Mouse (Mus musculus): ENCODE measurements around the gene Klhl22. TPM values are rescaled to one million over a fixed set of nuclear protein-coding genes. Genes with fewer than 3 reads are reported as not detected.

Klhl22 gene
- polyA plus RNA-seq, 1 experiment, result 107 TPM

GRCm38 (mm10) chr16:17801777-17802455, 42.5 kb downstream of the Klhl22 start:
- Histone ChIP-seq H3ac (ENCODE audit: control insufficient read depth, insufficient read length) (no peak overlapping the region), H3K79me2 (ENCODE audit: control insufficient read depth, insufficient read depth) (peaks cover 26% of the 10 kb centered on the region), H3K27me3 (ENCODE audit: control insufficient read depth, insufficient read depth, insufficient read length) (no peaks in the 10 kb centered on the region), H3K4me3 (no peak overlapping the region), H3K4me2 (ENCODE audit: low read depth) (no peak overlapping the region), H3K36me3 (ENCODE audit: control insufficient read depth, insufficient read depth) (peaks cover 4% of the 10 kb centered on the region)
- TF ChIP-seq SRF (IDR thresholded peaks at IDR 0.05; ENCODE audit: control insufficient read depth, insufficient read length, low read depth) (no peak), POLR2AphosphoS2 (IDR thresholded peaks at IDR 0.05; ENCODE audit: insufficient read length, low read depth) (no peak), TCF12 (IDR thresholded peaks at IDR 0.05; ENCODE audit: insufficient read depth, poor library complexity, severe bottlenecking) (no peak), MYOD1 (IDR thresholded peaks at IDR 0.05; ENCODE audit: control insufficient read depth in 1 of 3, insufficient read length in 2 of 3, low read depth in 2 of 3) (no peak), E2F4 (IDR thresholded peaks at IDR 0.05; ENCODE audit: insufficient read depth) (no peak), TCF3 (IDR thresholded peaks at IDR 0.05; ENCODE audit: insufficient read length, low read depth) (no peak), USF1 (IDR thresholded peaks at IDR 0.05; ENCODE audit: low read depth) (no peak), CEBPB (IDR thresholded peaks at IDR 0.05; ENCODE audit: insufficient read depth, poor library complexity, severe bottlenecking) (no peak), MAX (IDR thresholded peaks at IDR 0.05; ENCODE audit: low read depth) (no peak), POLR2A (IDR thresholded peaks at IDR 0.05; ENCODE audit: insufficient read length, low read depth) (no peak), REST (IDR thresholded peaks at IDR 0.05; ENCODE audit: insufficient read depth, insufficient read length) (no peak)

GRCm38 (mm10) chr16:17802456-17802838, 43.0 kb downstream of the Klhl22 start:
- no peak overlapping the region for H3ac ChIP-seq (ENCODE audit: control insufficient read depth, insufficient read length)
- H3K79me2 ChIP-seq (ENCODE audit: control insufficient read depth, insufficient read depth), result peaks cover 26% of the 10 kb centered on the region
- no peaks in the 10 kb centered on the region for H3K27me3 ChIP-seq (ENCODE audit: control insufficient read depth, insufficient read depth, insufficient read length)
- TF ChIP-seq MYOD1 (IDR thresholded peaks at IDR 0.05; ENCODE audit: control insufficient read depth in 1 of 3, insufficient read length in 2 of 3, low read depth in 2 of 3), result no peak
- no peak for TF ChIP-seq CEBPB (IDR thresholded peaks at IDR 0.05; ENCODE audit: insufficient read depth, poor library complexity, severe bottlenecking)
- TF ChIP-seq TCF3 (IDR thresholded peaks at IDR 0.05; ENCODE audit: insufficient read length, low read depth), result no peak
- TF ChIP-seq REST (IDR thresholded peaks at IDR 0.05; ENCODE audit: insufficient read depth, insufficient read length), result no peak
- TF ChIP-seq MYOG (IDR thresholded peaks at IDR 0.05; ENCODE audit: control insufficient read depth in 1 of 3, insufficient read depth in 1 of 3, insufficient read length in 2 of 3, low read depth in 2 of 3), result no peak
- no peak for TF ChIP-seq SRF (IDR thresholded peaks at IDR 0.05; ENCODE audit: control insufficient read depth, insufficient read length, low read depth)
- no peak for TF ChIP-seq MAX (IDR thresholded peaks at IDR 0.05; ENCODE audit: low read depth)
- TF ChIP-seq POLR2A (IDR thresholded peaks at IDR 0.05; ENCODE audit: insufficient read length, low read depth), result no peak
- TF ChIP-seq TCF12 (IDR thresholded peaks at IDR 0.05; ENCODE audit: insufficient read depth, poor library complexity, severe bottlenecking), result no peak
- TF ChIP-seq POLR2AphosphoS2 (IDR thresholded peaks at IDR 0.05; ENCODE audit: insufficient read length, low read depth), result no peak
- TF ChIP-seq USF1 (IDR thresholded peaks at IDR 0.05; ENCODE audit: low read depth), result no peak
- no peak for TF ChIP-seq E2F4 (IDR thresholded peaks at IDR 0.05; ENCODE audit: insufficient read depth)
- no peak overlapping the region for H3K4me2 ChIP-seq (ENCODE audit: low read depth)
- peaks cover 4% of the 10 kb centered on the region for H3K36me3 ChIP-seq (ENCODE audit: control insufficient read depth, insufficient read depth)
- no peak overlapping the region for H3K4me3 ChIP-seq

GRCm38 (mm10) chr16:17802839-17803674, 43.6 kb downstream of the Klhl22 start:
- peaks cover 26% of the 10 kb centered on the region for H3K79me2 ChIP-seq (ENCODE audit: control insufficient read depth, insufficient read depth)
- H3K4me3 ChIP-seq, result no peak overlapping the region
- no peaks in the 10 kb centered on the region for H3K27me3 ChIP-seq (ENCODE audit: control insufficient read depth, insufficient read depth, insufficient read length)
- no peak overlapping the region for H3K4me2 ChIP-seq (ENCODE audit: low read depth)
- peaks cover 4% of the 10 kb centered on the region for H3K36me3 ChIP-seq (ENCODE audit: control insufficient read depth, insufficient read depth)
- no peak overlapping the region for H3ac ChIP-seq (ENCODE audit: control insufficient read depth, insufficient read length)
- TF ChIP-seq SRF (IDR thresholded peaks at IDR 0.05; ENCODE audit: control insufficient read depth, insufficient read length, low read depth) (no peak), CEBPB (IDR thresholded peaks at IDR 0.05; ENCODE audit: insufficient read depth, poor library complexity, severe bottlenecking) (no peak), POLR2AphosphoS2 (IDR thresholded peaks at IDR 0.05; ENCODE audit: insufficient read length, low read depth) (no peak), REST (IDR thresholded peaks at IDR 0.05; ENCODE audit: insufficient read depth, insufficient read length) (no peak), E2F4 (IDR thresholded peaks at IDR 0.05; ENCODE audit: insufficient read depth) (no peak), MAX (IDR thresholded peaks at IDR 0.05; ENCODE audit: low read depth) (no peak), MYOD1 (IDR thresholded peaks at IDR 0.05; ENCODE audit: control insufficient read depth in 1 of 3, insufficient read length in 2 of 3, low read depth in 2 of 3) (no peak), MYOG (IDR thresholded peaks at IDR 0.05; ENCODE audit: control insufficient read depth in 1 of 3, insufficient read depth in 1 of 3, insufficient read length in 2 of 3, low read depth in 2 of 3) (no peak), TCF3 (IDR thresholded peaks at IDR 0.05; ENCODE audit: insufficient read length, low read depth) (no peak)

- no peak overlapping the region for H3K4me2 ChIP-seq (ENCODE audit: low read depth)
- H3K4me3 ChIP-seq, result no peak overlapping the region
- H3ac ChIP-seq (ENCODE audit: control insufficient read depth, insufficient read length), result no peak overlapping the region
- no peak for TF ChIP-seq CEBPB (IDR thresholded peaks at IDR 0.05; ENCODE audit: insufficient read depth, poor library complexity, severe bottlenecking)
- TF ChIP-seq USF1 (IDR thresholded peaks at IDR 0.05; ENCODE audit: low read depth), result no peak
- TF ChIP-seq POLR2A (IDR thresholded peaks at IDR 0.05; ENCODE audit: insufficient read length, low read depth), result no peak
- TF ChIP-seq REST (IDR thresholded peaks at IDR 0.05; ENCODE audit: insufficient read depth, insufficient read length), result no peak
- no peak for TF ChIP-seq TCF12 (IDR thresholded peaks at IDR 0.05; ENCODE audit: insufficient read depth, poor library complexity, severe bottlenecking)
- no peak for TF ChIP-seq MYOG (IDR thresholded peaks at IDR 0.05; ENCODE audit: control insufficient read depth in 1 of 3, insufficient read depth in 1 of 3, insufficient read length in 2 of 3, low read depth in 2 of 3)
- TF ChIP-seq E2F4 (IDR thresholded peaks at IDR 0.05; ENCODE audit: insufficient read depth), result no peak
- TF ChIP-seq MYOD1 (IDR thresholded peaks at IDR 0.05; ENCODE audit: control insufficient read depth in 1 of 3, insufficient read length in 2 of 3, low read depth in 2 of 3), result no peak
- TF ChIP-seq TCF3 (IDR thresholded peaks at IDR 0.05; ENCODE audit: insufficient read length, low read depth), result no peak
- no peak for TF ChIP-seq POLR2AphosphoS2 (IDR thresholded peaks at IDR 0.05; ENCODE audit: insufficient read length, low read depth)
- TF ChIP-seq MAX (IDR thresholded peaks at IDR 0.05; ENCODE audit: low read depth), result no peak
- peaks cover 23% of the 10 kb centered on the region for H3K79me2 ChIP-seq (ENCODE audit: control insufficient read depth, insufficient read depth)
- no peaks in the 10 kb centered on the region for H3K27me3 ChIP-seq (ENCODE audit: control insufficient read depth, insufficient read depth, insufficient read length)
- peaks cover 4% of the 10 kb centered on the region for H3K36me3 ChIP-seq (ENCODE audit: control insufficient read depth, insufficient read depth)
These were observed 44.4 kb downstream of the Klhl22 start for GRCm38 (mm10) chr16:17803675-17804448.
